Mouse (Mus musculus) kidney, embryonic 16.5 days (tissue): ENCODE data around the gene Acot11. TPM values are rescaled to one million over a fixed set of nuclear protein-coding genes. Genes with fewer than 3 reads are reported as not detected.

Source experiments
- ATAC-seq: fragments of 200-750 bp; cut with Nextera tagmentation; 2 replicates; pipeline ENCODE4 v1.8.0; 2017; ENCODE audit warnings: moderate TSS enrichment; ENCODE audit not compliant: low FRiP score, low TSS enrichment
- H3K27ac ChIP-seq: fragments of 300-500 bp; sonication (generic); 2 replicates; pipeline ENCODE4 v1.5.1; 2014; ENCODE audit warnings: low read length
- H3K27me3 ChIP-seq: fragments of 300-500 bp; sonication (generic); 2 replicates; pipeline ENCODE4 v1.6.1; 2014; ENCODE audit warnings: low read length, control low read depth, mixed read lengths; ENCODE audit not compliant: insufficient read depth
- H3K36me3 ChIP-seq: fragments of 300-500 bp; sonication (generic); 2 replicates; pipeline ENCODE4 v1.6.1; 2014; ENCODE audit warnings: low read length, control low read depth, mixed read lengths; ENCODE audit not compliant: insufficient read depth
- H3K4me1 ChIP-seq: fragments of 300-500 bp; sonication (generic); 2 replicates; pipeline ENCODE4 v1.6.1; 2014; ENCODE audit warnings: low read length, control low read depth, mixed read lengths; ENCODE audit not compliant: insufficient read depth
- H3K4me2 ChIP-seq: fragments of 300-500 bp; sonication (generic); replicated peaks from 2 replicates; pipeline ENCODE4 v1.6.1; 2014; ENCODE audit warnings: low read depth, low read length
- H3K4me3 ChIP-seq: fragments of 300-500 bp; sonication (generic); 2 replicates; pipeline ENCODE4 v1.5.1; 2014; ENCODE audit warnings: mild to moderate bottlenecking, low read length
- H3K9ac ChIP-seq: fragments of 300-500 bp; sonication (generic); replicated peaks from 2 replicates; pipeline ENCODE4 v1.6.1; 2014; ENCODE audit warnings: low read length
- H3K9me3 ChIP-seq: fragments of 300-500 bp; sonication (generic); 2 replicates; pipeline ENCODE4 v1.6.1; 2016; ENCODE audit warnings: low read length, control low read depth
- WGBS: fragments of 180-500 bp; shearing (Covaris S2); extraction: QIAGEN DNeasy Blood & Tissue Kit; methylation state at CpG from one replicate; pipeline ENCODE4 v1.1.7; 2014; 5-methylcytosine and 5-hydroxymethylcytosine counted together
- polyA plus RNA-seq: library from polyadenylated mRNA; unstranded; fragments of >200 nt; fragmentation: Nextera tagmentation; extraction: Ambion mirVana; gene quantifications from 2 replicates; pipeline ENCODE4 v1.2.1, GENCODE M21; 2015

The Acot11 gene
- polyA plus RNA-seq = 2.8 and 2.9 TPM in 2 replicates

GRCm38 (mm10) chr4:106804910-106805274 is at the start of gene Acot11:
TSS of gene Acot11 (minus strand) at chr4:106804998.
- WGBS = 2% methylated on average over 23 of the region's 23 CpGs
- H3K4me2 ChIP-seq = peak within 1 kb of the TSS; percentile 56
- H3K4me1 ChIP-seq = peaks cover 10% of the 10 kb centered on the region
- no peaks in the 10 kb centered on the region for H3K9me3 ChIP-seq
- H3K27me3 ChIP-seq = no peaks in the 10 kb centered on the region
- no peaks in the 10 kb centered on the region for H3K36me3 ChIP-seq
- ATAC-seq = peak; percentile 47
- peak within 1 kb of the TSS; percentile 32 for H3K4me3 ChIP-seq
- H3K9ac ChIP-seq = peak within 1 kb of the TSS; percentile 54
- H3K27ac ChIP-seq = no peak within 1 kb of the TSS

GRCm38 (mm10) chr4:106848290-106849092 is 43.7 kb upstream of the Acot11 start:
- ATAC-seq = no peak
- Histone ChIP-seq H3K36me3 (no peaks in the 10 kb centered on the region), H3K4me3 (peak overlapping the region; percentile 9), H3K9me3 (no peaks in the 10 kb centered on the region), H3K27me3 (no peaks in the 10 kb centered on the region), H3K4me2 (peak overlapping the region; percentile 45), H3K9ac (peak overlapping the region; percentile 54; the same call in 1 of the 2 replicates), H3K4me1 (peaks cover 23% of the 10 kb centered on the region), H3K27ac (peak overlapping the region; percentile 94)
- 43% methylated on average over 12 of the region's 12 CpGs for WGBS

- 7% methylated on average over 9 of the region's 9 CpGs for WGBS
- Histone ChIP-seq H3K4me3 (peak overlapping the region; percentile 13), H3K9me3 (no peaks in the 10 kb centered on the region)
These were observed 42.9 kb upstream of the Acot11 start for GRCm38 (mm10) chr4:106847591-106848289.

GRCm38 (mm10) chr4:106842561-106842960 is 37.8 kb upstream of the Acot11 start:
- H3K9me3 ChIP-seq = no peaks in the 10 kb centered on the region
- H3K4me1 ChIP-seq = peaks cover 44% of the 10 kb centered on the region
- 50% methylated on average over 8 of the region's 8 CpGs for WGBS
- no peaks in the 10 kb centered on the region for H3K36me3 ChIP-seq
- no peak overlapping the region for H3K4me3 ChIP-seq
- H3K4me2 ChIP-seq = no peak overlapping the region
- H3K9ac ChIP-seq = no peak overlapping the region
- no peak for ATAC-seq
- no peaks in the 10 kb centered on the region for H3K27me3 ChIP-seq
- H3K27ac ChIP-seq = no peak overlapping the region

More at GRCm38 (mm10) chr4:106847591-106848289, 42.9 kb upstream of the Acot11 start:
- ATAC-seq = peak; percentile 94
- peaks cover 24% of the 10 kb centered on the region for H3K4me1 ChIP-seq
- no peaks in the 10 kb centered on the region for H3K36me3 ChIP-seq
- H3K27ac ChIP-seq = peak overlapping the region; percentile 94
- H3K4me2 ChIP-seq = peak overlapping the region; percentile 45
- H3K27me3 ChIP-seq = no peaks in the 10 kb centered on the region
- peak overlapping the region; percentile 54 for H3K9ac ChIP-seq

- Histone ChIP-seq H3K9ac (no peak overlapping the region), H3K27me3 (no peaks in the 10 kb centered on the region), H3K4me3 (no peak overlapping the region), H3K27ac (peak overlapping the region; percentile 59; the same call in 1 of the 2 replicates), H3K9me3 (no peaks in the 10 kb centered on the region), H3K36me3 (no peaks in the 10 kb centered on the region), H3K4me2 (no peak overlapping the region), H3K4me1 (peaks cover 42% of the 10 kb centered on the region)
- ATAC-seq = no peak
- 55% methylated on average over 7 of the region's 7 CpGs for WGBS
These were observed 37.1 kb upstream of the Acot11 start for GRCm38 (mm10) chr4:106841856-106842255.

GRCm38 (mm10) chr4:106841303-106841702 is 36.5 kb upstream of the Acot11 start:
- Histone ChIP-seq H3K36me3 (no peaks in the 10 kb centered on the region), H3K4me1 (peaks cover 41% of the 10 kb centered on the region), H3K4me3 (no peak overlapping the region), H3K27me3 (no peaks in the 10 kb centered on the region), H3K9me3 (no peaks in the 10 kb centered on the region), H3K9ac (peak overlapping the region; percentile 29; the same call in 1 of the 2 replicates), H3K4me2 (no peak overlapping the region), H3K27ac (peak overlapping the region; percentile 59)
- no peak for ATAC-seq
- 26% methylated on average over 7 of the region's 7 CpGs for WGBS

GRCm38 (mm10) chr4:106840651-106841145 is 35.9 kb upstream of the Acot11 start:
- peaks cover 41% of the 10 kb centered on the region for H3K4me1 ChIP-seq
- peak overlapping the region; percentile 65 for H3K4me3 ChIP-seq
- H3K36me3 ChIP-seq = no peaks in the 10 kb centered on the region
- WGBS = 33% methylated on average over 6 of the region's 6 CpGs
- H3K4me2 ChIP-seq = peak overlapping the region; percentile 100
- H3K9ac ChIP-seq = peak overlapping the region; percentile 90
- peak overlapping the region; percentile 98 for H3K27ac ChIP-seq
- no peak for ATAC-seq
- H3K27me3 ChIP-seq = no peaks in the 10 kb centered on the region
- H3K9me3 ChIP-seq = no peaks in the 10 kb centered on the region

GRCm38 (mm10) chr4:106839964-106840611 is 35.3 kb upstream of the Acot11 start:
- Histone ChIP-seq H3K9me3 (no peaks in the 10 kb centered on the region), H3K4me2 (peak overlapping the region; percentile 100), H3K9ac (peak overlapping the region; percentile 90), H3K4me1 (peaks cover 41% of the 10 kb centered on the region), H3K27me3 (no peaks in the 10 kb centered on the region), H3K27ac (peak overlapping the region; percentile 98), H3K4me3 (peak overlapping the region; percentile 65), H3K36me3 (no peaks in the 10 kb centered on the region)
- ATAC-seq = peak; percentile 65
- under 1% methylated on average over 40 of the region's 51 CpGs for WGBS

- peak overlapping the region; percentile 65 for H3K4me3 ChIP-seq
- H3K27ac ChIP-seq = peak overlapping the region; percentile 98
- H3K36me3 ChIP-seq = no peaks in the 10 kb centered on the region
- H3K27me3 ChIP-seq = no peaks in the 10 kb centered on the region
- under 1% methylated on average over 32 of the region's 32 CpGs for WGBS
- H3K9me3 ChIP-seq = no peaks in the 10 kb centered on the region
- peaks cover 41% of the 10 kb centered on the region for H3K4me1 ChIP-seq
- peak overlapping the region; percentile 90 for H3K9ac ChIP-seq
- peak; percentile 33 for ATAC-seq
- H3K4me2 ChIP-seq = peak overlapping the region; percentile 100
These were observed 34.5 kb upstream of the Acot11 start for GRCm38 (mm10) chr4:106839254-106839834.
